Mouse (Mus musculus) heart, embryonic 14.5 days (tissue): Measurements from ENCODE around the gene Gm20661. TPM values are rescaled to one million over a fixed set of nuclear protein-coding genes. Genes with fewer than 3 reads are reported as not detected.

Experiments
- ATAC-seq: fragments of 200-750 bp; cut with Nextera tagmentation; 2 replicates; pipeline ENCODE4 v1.8.0; 2017; ENCODE audit warnings: low read depth, moderate TSS enrichment; ENCODE audit not compliant: insufficient number of reproducible peaks, insufficient read depth, low FRiP score
- H3K27ac ChIP-seq, 2 experiments: fragments of 200-500 bp in 1 of 2; fragments of 300-500 bp in 1 of 2; sonication (generic) in 1 of 2; replicated peaks in 1 of 2; 2 replicates each; pipeline ENCODE4 v1.5.1; 2012 to 2014; ENCODE audit warnings: low read depth in 2 of 2, low read length in 2 of 2, control low read depth in 1 of 2, mild to moderate bottlenecking in 1 of 2, mixed read lengths in 1 of 2; ENCODE audit not compliant: control insufficient read depth in 1 of 2, insufficient read depth in 1 of 2
- H3K27me3 ChIP-seq: fragments of 300-500 bp; sonication (generic); 2 replicates; pipeline ENCODE4 v1.6.1; 2014; ENCODE audit warnings: mild to moderate bottlenecking, low read length, control low read depth; ENCODE audit not compliant: control insufficient read depth, insufficient read depth
- H3K36me3 ChIP-seq: fragments of 300-500 bp; sonication (generic); 2 replicates; pipeline ENCODE4 v1.6.1; 2014; ENCODE audit warnings: mild to moderate bottlenecking, control low read depth, low read length, mixed read lengths; ENCODE audit not compliant: control insufficient read depth, insufficient read depth
- H3K4me1 ChIP-seq, 2 experiments: fragments of 200-500 bp in 1 of 2; fragments of 300-500 bp in 1 of 2; sonication (generic) in 1 of 2; 2 replicates each; pipeline ENCODE4 v1.6.1; 2012 to 2014; ENCODE audit warnings: low read length in 2 of 2, control low read depth in 1 of 2, mixed read lengths in 1 of 2; ENCODE audit not compliant: control insufficient read depth in 2 of 2, insufficient read depth in 2 of 2
- H3K4me2 ChIP-seq: fragments of 300-500 bp; sonication (generic); 2 replicates; pipeline ENCODE4 v1.6.1; 2014; ENCODE audit warnings: mild to moderate bottlenecking, low read length
- H3K4me3 ChIP-seq, 2 experiments: fragments of 200-500 bp in 1 of 2; fragments of 300-500 bp in 1 of 2; sonication (generic) in 1 of 2; 2 replicates each; pipeline ENCODE4 v1.5.1; 2012 to 2014; ENCODE audit warnings: low read length in 2 of 2, mild to moderate bottlenecking in 2 of 2, control low read depth in 1 of 2, low read depth in 1 of 2, moderate library complexity in 1 of 2; ENCODE audit not compliant: control insufficient read depth in 1 of 2, insufficient read depth in 1 of 2
- H3K9ac ChIP-seq: fragments of 300-500 bp; sonication (generic); 2 replicates; pipeline ENCODE4 v1.6.1; 2014; ENCODE audit warnings: mild to moderate bottlenecking, low read length
- H3K9me3 ChIP-seq: fragments of 300-500 bp; sonication (generic); 2 replicates; pipeline ENCODE4 v1.6.1; 2016; ENCODE audit warnings: low read length, control low read depth; ENCODE audit not compliant: control insufficient read depth
- WGBS: fragments of 180-500 bp; shearing (Covaris S2); extraction: QIAGEN DNeasy Blood & Tissue Kit; methylation state at CpG from one replicate; pipeline ENCODE4 v1.1.7; 2014; 5-methylcytosine and 5-hydroxymethylcytosine counted together
- polyA plus RNA-seq: library from polyadenylated mRNA; unstranded; fragments of >200 nt; fragmentation: Nextera tagmentation; extraction: Ambion mirVana; gene quantifications from 2 replicates; pipeline ENCODE4 v1.2.1, GENCODE M21; 2014

Gm20661 gene
- polyA plus RNA-seq, 1 experiment from 2014 or later = 3.8 TPM

DNA sequence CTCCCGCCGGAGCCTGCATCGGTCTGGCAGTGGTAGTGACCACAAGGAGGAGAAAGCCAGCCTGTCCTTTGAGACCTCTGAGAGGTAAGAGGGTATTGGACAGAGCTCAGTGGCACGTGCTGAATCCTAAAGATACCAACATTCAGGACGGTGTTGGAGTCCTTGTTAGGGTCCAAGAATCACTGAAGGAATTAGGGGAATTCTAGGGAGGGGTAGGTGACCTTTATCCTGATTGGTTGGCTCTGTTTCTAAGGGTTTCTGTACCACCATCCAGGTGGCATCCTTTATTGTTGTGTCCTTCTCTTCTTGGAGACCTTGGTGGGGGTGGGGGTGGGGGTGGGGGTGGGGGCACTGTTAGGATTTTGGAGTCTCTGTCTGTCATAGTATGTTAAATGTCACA is 49.3 kb downstream of the Gm20661 start:
- WGBS = 83% methylated on average over 5 of the region's 5 CpGs
- no peak overlapping the region for H3K4me2 ChIP-seq
- H3K36me3 ChIP-seq = peaks cover 69% of the 10 kb centered on the region
- no peaks in the 10 kb centered on the region for H3K9me3 ChIP-seq
- no peak overlapping the region for H3K9ac ChIP-seq
- H3K27me3 ChIP-seq = no peaks in the 10 kb centered on the region
- H3K27ac ChIP-seq = no peak overlapping the region
- H3K4me1 ChIP-seq = no peaks in the 10 kb centered on the region
- H3K4me3 ChIP-seq = no peak overlapping the region
- no peak for ATAC-seq

- Histone ChIP-seq H3K27me3 (no peaks in the 10 kb centered on the region), H3K27ac (no peak overlapping the region), H3K4me1 (no peaks in the 10 kb centered on the region), H3K9ac (no peak overlapping the region), H3K9me3 (no peaks in the 10 kb centered on the region), H3K4me2 (no peak overlapping the region), H3K4me3 (no peak overlapping the region), H3K36me3 (peaks cover 73% of the 10 kb centered on the region)
- WGBS = 98% methylated on average over 2 of the region's 2 CpGs
- ATAC-seq = no peak
Measured at GRCm38 (mm10) chr9:108035331-108036156, 52.7 kb downstream of the Gm20661 start.

Other genes with a start within 250 kb of the Gm20661 start
- 116 and 118 TPM in 2 replicates for gene Rbm5, start 212.1 kb upstream of the Gm20661 start, polyA plus RNA-seq
- 41.5 and 42.8 TPM in 2 replicates for gene Rbm6, start 109.8 kb upstream of the Gm20661 start, polyA plus RNA-seq
- gene Mon1a, start 94.9 kb upstream of the Gm20661 start, polyA plus RNA-seq = 8.2 and 9.4 TPM in 2 replicates
- gene Mst1r, start 76.2 kb upstream of the Gm20661 start, polyA plus RNA-seq = 1.00 and 1.5 TPM in 2 replicates
- not detected in 2 replicates for gene Actl11, start 54.6 kb upstream of the Gm20661 start, polyA plus RNA-seq
- 0.07 and 0.13 TPM in 2 replicates for gene Camkv, start 47.4 kb upstream of the Gm20661 start, polyA plus RNA-seq
- 8.6 and 10.2 TPM in 2 replicates for gene Traip, start 32.9 kb upstream of the Gm20661 start, polyA plus RNA-seq
- gene Uba7, start 7.6 kb upstream of the Gm20661 start, polyA plus RNA-seq = 33.1 and 34.2 TPM in 2 replicates
- 46.0 and 49.2 TPM in 2 replicates for gene Inka1, start 2.8 kb downstream of the Gm20661 start, polyA plus RNA-seq
- 4.8 and 8.4 TPM in 2 replicates for gene Cdhr4, start 9.4 kb downstream of the Gm20661 start, polyA plus RNA-seq
- gene Gm20662, start 13.3 kb downstream of the Gm20661 start, polyA plus RNA-seq = 0.55 and 0.71 TPM in 2 replicates
- gene Ip6k1, start 19.4 kb downstream of the Gm20661 start, polyA plus RNA-seq = 21.9 and 22.5 TPM in 2 replicates
- gene Gmppb, start 66.2 kb downstream of the Gm20661 start, polyA plus RNA-seq = 17.4 and 18.8 TPM in 2 replicates
- 2.0 and 2.1 TPM in 2 replicates for gene Amigo3, start 70.1 kb downstream of the Gm20661 start, polyA plus RNA-seq
- gene Mst1, start 97.4 kb downstream of the Gm20661 start, polyA plus RNA-seq = not detected in 2 replicates
- gene Rnf123, start 100.3 kb downstream of the Gm20661 start, polyA plus RNA-seq = 37.2 and 37.9 TPM in 2 replicates
- 48.7 and 50.8 TPM in 2 replicates for gene Apeh, start 111.5 kb downstream of the Gm20661 start, polyA plus RNA-seq
- 0.09 and 0.16 TPM in 2 replicates for gene Bsn, start 207.3 kb downstream of the Gm20661 start, polyA plus RNA-seq